19 mouse cellular contexts compared by ENCODE assay signal in genomic region chr3:135614376-135614775, GRCm38 (mm10).
A peak's percentile ranks its signal among the peaks of the same experiment; 100 is the strongest.
DNase-seq lines count a peak whose midpoint lies in the region; ATAC-seq and TF ChIP-seq lines count a peak whose summit lies in the region.
"Had no signal": no experiment of that assay in that cellular context is flagged by ENCODE, and none has a peak within 500 bp of the region (broad histone marks: within the 10 kb centered on the region; RNA-seq: fewer than 3 reads in every experiment).

No protein-coding gene starts in this region.

- TF ChIP-seq RAD21 in CH12.LX (IDR thresholded peaks at IDR 0.05; ENCODE audit: low read depth, low read length): no peak; the same call in none of the 2 replicates

- peak; percentile 19 for DNase-seq in lung, embryonic 14.5 days
- DNase-seq in lung, postnatal 4 days: no peak
- DNase-seq in CH12.LX (ENCODE audit: extremely low read depth): peak; percentile 82
- DNase-seq: adrenal gland, adult 2 months; adrenal gland, adult 8-10 months; adrenal gland, postnatal 10 days; adrenal gland, postnatal 14 days; adrenal gland, postnatal 25 days; adrenal gland, postnatal 36 days; B cell, adult 2 months; cerebellum, adult 11 months; cerebellum, adult 11-12 months; cerebellum, adult 18-20 months; cerebellum, adult 2 months had no signal

- no peak for TF ChIP-seq POLR2A in CH12.LX (IDR thresholded peaks at IDR 0.05; ENCODE audit: low read depth, low read length)

- H3K36me3 ChIP-seq in lung, embryonic 14.5 days (ENCODE audit: insufficient read depth): peaks cover 80% of the 10 kb centered on the region
- H3K36me3 ChIP-seq in CH12.LX (replicated peaks in 1 of 2; ENCODE audit: control insufficient read depth in 1 of 2, insufficient read depth in 1 of 2, low read length in 1 of 2): peaks cover 83 to 93% of the 10 kb centered on the region in 2 experiments

- TF ChIP-seq CTCF in lung, embryonic 14.5 days (IDR thresholded peaks at IDR 0.05; ENCODE audit: low read depth): no peak
- TF ChIP-seq CTCF in CH12.LX (conservative IDR thresholded peaks at IDR 0.05 in 1 of 2, IDR thresholded peaks at IDR 0.05 in 1 of 2; ENCODE audit: low read depth in 2 of 2, low read length in 2 of 2): no peak

- 58% methylated on average over 3 of the region's 3 CpGs for WGBS in lung, embryonic 14.5 days

- no peak overlapping the region for H3K4me3 ChIP-seq in lung, embryonic 14.5 days (ENCODE audit: low read depth, low read length)
- no peak overlapping the region for H3K4me3 ChIP-seq in CH12.LX (replicated peaks in 1 of 3; ENCODE audit: low read depth in 2 of 3, low read length in 2 of 3, poor library complexity in 1 of 3)

- no peaks in the 10 kb centered on the region for H3K9me3 ChIP-seq in lung, embryonic 14.5 days (ENCODE audit: low read depth, low read length)
- no peaks in the 10 kb centered on the region for H3K9me3 ChIP-seq in CH12.LX (replicated peaks; ENCODE audit: low read length)
- H3K9me3 ChIP-seq: G1E had no signal

- H3K27me3 ChIP-seq in lung, embryonic 14.5 days (ENCODE audit: insufficient read depth, low read length): no peaks in the 10 kb centered on the region
- H3K27me3 ChIP-seq in CH12.LX (replicated peaks): no peaks in the 10 kb centered on the region
- H3K27me3 ChIP-seq: Patski had no signal

- H3K4me2 ChIP-seq in lung, embryonic 14.5 days: no peak overlapping the region
- peak overlapping the region; percentile 25; the same call in 1 of the 2 replicates for H3K4me2 ChIP-seq in CH12.LX (ENCODE audit: insufficient read depth, low read depth, poor library complexity, severe bottlenecking)

- TF ChIP-seq EP300 in CH12.LX (IDR thresholded peaks at IDR 0.05; ENCODE audit: low read length): peak; percentile 96

- H3K4me1 ChIP-seq in lung, embryonic 14.5 days (ENCODE audit: insufficient read depth): no peaks in the 10 kb centered on the region
- H3K4me1 ChIP-seq in CH12.LX (ENCODE audit: control insufficient read depth in 1 of 2, insufficient read depth in 2 of 2): peaks cover 18 to 83% of the 10 kb centered on the region in 2 experiments

- H3K9ac ChIP-seq in lung, embryonic 14.5 days: no peak overlapping the region
- H3K9ac ChIP-seq in CH12.LX (ENCODE audit: insufficient read depth, low read depth): no peak overlapping the region

- in situ Hi-C loops in CH12.LX (cut with MboI; ENCODE audit: low pct_ligation_motif_present, low pct_unique_long_range_greater_than_20kb, low sequenced_read_pairs): no loop called here

- 0 out of 2 replicates have a peak, but pooled peaks cover 3% of the 10 kb centered on the region for H3K79me2 ChIP-seq in CH12.LX (replicated peaks; ENCODE audit: control insufficient read depth, extremely low read depth, insufficient read depth, poor library complexity, severe bottlenecking)

- H3K27ac ChIP-seq in lung, embryonic 14.5 days (ENCODE audit: low read depth): no peak overlapping the region
- peak overlapping the region; percentile 11; the same call in 1 of the 2 replicates for H3K27ac ChIP-seq in CH12.LX (ENCODE audit: insufficient read depth, low read depth)

- dilution Hi-C loops in CH12.LX (cut with MboI; ENCODE audit: extremely low pct_ligation_motif_present, extremely low pct_unique_long_range_greater_than_20kb, low sequenced_read_pairs): no loop called here

- ATAC-seq in lung, embryonic 14.5 days (ENCODE audit: insufficient read depth): no peak
- no peak for ATAC-seq in monocyte, adult 5-6 weeks (replicated peaks; ENCODE audit: insufficient number of reproducible peaks, low FRiP score, low TSS enrichment, poor library complexity, severe bottlenecking)
- ATAC-seq: activated CD4-positive, CD25-positive, alpha-beta regulatory T cell, adult 4 months; CD4-positive, CD25-positive, alpha-beta regulatory T cell, adult 4 months; Patski had no signal

TF ChIP-seq in CH12.LX, 34 proteins besides CTCF, POLR2A, EP300 and RAD21:
- TF ChIP-seq RCOR1 (conservative IDR thresholded peaks at IDR 0.05; ENCODE audit: low read depth, low read length) (peak; percentile 79; the same call in 1 of the 2 replicates), USF1 (IDR thresholded peaks at IDR 0.05; ENCODE audit: low read depth, low read length) (no peak), ZNF384 (IDR thresholded peaks at IDR 0.05; ENCODE audit: low read depth, low read length) (peak; percentile 85), ZC3H11A (IDR thresholded peaks at IDR 0.05; ENCODE audit: low read depth, low read length) (no peak), E2F4 (IDR thresholded peaks at IDR 0.05; ENCODE audit: insufficient replicate concordance, low read depth, low read length) (peak; percentile 20; the same call in 1 of the 2 replicates), ZKSCAN1 (IDR thresholded peaks at IDR 0.05; ENCODE audit: borderline replicate concordance, low read depth, low read length) (no peak), TBP (conservative IDR thresholded peaks at IDR 0.05; ENCODE audit: low read depth, low read length) (no peak), SIN3A (IDR thresholded peaks at IDR 0.05; ENCODE audit: low read length) (peak; percentile 92), PAX5 (IDR thresholded peaks at IDR 0.05; ENCODE audit: low read length) (no peak), SMC3 (IDR thresholded peaks at IDR 0.05; ENCODE audit: low read depth, low read length) (no peak; the same call in 1 of the 2 replicates), USF2 (conservative IDR thresholded peaks at IDR 0.05; ENCODE audit: low read depth, low read length) (no peak), ETS1 (conservative IDR thresholded peaks at IDR 0.05; ENCODE audit: low read depth, low read length) (peak; percentile 94), TCF12 (IDR thresholded peaks at IDR 0.05; ENCODE audit: low read depth, low read length) (peak; percentile 85), MYC (IDR thresholded peaks at IDR 0.05; ENCODE audit: low read depth, low read length) (peak; percentile 66; the same call in 1 of the 2 replicates), HCFC1 (IDR thresholded peaks at IDR 0.05; ENCODE audit: low read depth, low read length) (no peak; the same call in 1 of the 2 replicates), ZMIZ1 (IDR thresholded peaks at IDR 0.05; ENCODE audit: low read depth, low read length) (no peak), IRF4 (IDR thresholded peaks at IDR 0.05; ENCODE audit: low read depth, low read length) (peak; percentile 92), BHLHE40 (IDR thresholded peaks at IDR 0.05; ENCODE audit: low read depth, low read length) (peak; percentile 76), ELF1 (IDR thresholded peaks at IDR 0.05; ENCODE audit: low read depth, low read length) (no peak), MAX (IDR thresholded peaks at IDR 0.05; ENCODE audit: low read length) (peak; percentile 56), MXI1 (IDR thresholded peaks at IDR 0.05; ENCODE audit: low read depth, low read length) (peak; percentile 69; the same call in 1 of the 2 replicates), NELFE (IDR thresholded peaks at IDR 0.05; ENCODE audit: low read depth, low read length) (no peak), NRF1 (IDR thresholded peaks at IDR 0.05; ENCODE audit: low read depth, low read length) (no peak), POLR2AphosphoS2 (IDR thresholded peaks at IDR 0.05; ENCODE audit: low read depth, low read length) (no peak), MAFK (IDR thresholded peaks at IDR 0.05; ENCODE audit: insufficient replicate concordance, low read length) (peak; percentile 59; the same call in 1 of the 2 replicates), JUND (conservative IDR thresholded peaks at IDR 0.05; ENCODE audit: low read depth, low read length) (no peak), CHD2 (IDR thresholded peaks at IDR 0.05; ENCODE audit: low read length) (peak; percentile 63; the same call in 1 of the 2 replicates), KAT2A (IDR thresholded peaks at IDR 0.05; ENCODE audit: insufficient replicate concordance, low read length) (no peak), CHD1 (IDR thresholded peaks at IDR 0.05; ENCODE audit: low read depth, low read length) (no peak), MEF2A (IDR thresholded peaks at IDR 0.05; ENCODE audit: borderline replicate concordance, low read depth, low read length) (peak; percentile 90; the same call in 1 of the 2 replicates), MAZ (IDR thresholded peaks at IDR 0.05; ENCODE audit: low read depth, low read length) (0 out of 2 replicates have a peak, but pooled peaks have one; percentile 49), GABPA (IDR thresholded peaks at IDR 0.05; ENCODE audit: insufficient replicate concordance, low read depth, low read length) (no peak), UBTF (IDR thresholded peaks at IDR 0.05; ENCODE audit: low read depth, low read length) (no peak), JUN (IDR thresholded peaks at IDR 0.05; ENCODE audit: insufficient read depth, low read depth, low read length) (peak; percentile 38)

Comparison
In these comparisons a context has a peak if more than half of its experiments do, and no peak if none do; other contexts are left out.
1. DNase-seq: peak in lung, embryonic 14.5 days (single experiment) and CH12.LX (single experiment); none in lung, postnatal 4 days (0 of 2).